Mouse (Mus musculus): ENCODE data around the gene Pip4k2b.

DNA sequence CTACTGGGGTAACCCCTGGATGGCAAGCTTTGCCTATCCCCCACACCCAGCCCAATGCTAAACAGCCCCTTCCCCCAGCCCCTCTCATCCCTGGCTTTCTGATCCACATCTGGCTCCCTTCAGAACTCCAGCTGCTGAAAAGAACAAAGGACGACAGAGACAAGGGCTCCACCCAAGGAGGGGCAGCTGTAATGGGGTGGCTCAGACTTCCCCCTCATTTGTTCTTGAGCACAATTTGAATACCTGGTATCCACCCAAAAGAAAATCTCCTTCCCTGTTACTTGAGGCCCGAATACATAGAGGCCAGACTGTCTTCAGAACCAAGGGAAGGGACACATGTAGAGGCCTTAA lies 73.4 kb downstream of the Pip4k2b start:
- no peak for TF ChIP-seq CTCF (IDR thresholded peaks at IDR 0.05; ENCODE audit: control insufficient read depth, insufficient read depth, insufficient read length)
- TF ChIP-seq MYOG (IDR thresholded peaks at IDR 0.05; ENCODE audit: control insufficient read depth, extremely low read depth, insufficient read length): no peak
- no peak for TF ChIP-seq USF1 (IDR thresholded peaks at IDR 0.05; ENCODE audit: low read depth)
- TF ChIP-seq MAX (IDR thresholded peaks at IDR 0.05): no peak

Data from C2C12 (cell line).